Mouse (Mus musculus) lung, adult 18-20 months (tissue): ENCODE measurements around the gene Antxr2.

Experiments used
- DNase-seq, 2 experiments: peaks; one replicate each; pipeline ENCODE4 v3.0.0; 2022; ENCODE audit warnings: mixed read lengths in 2 of 2

Gene Antxr2

DNA sequence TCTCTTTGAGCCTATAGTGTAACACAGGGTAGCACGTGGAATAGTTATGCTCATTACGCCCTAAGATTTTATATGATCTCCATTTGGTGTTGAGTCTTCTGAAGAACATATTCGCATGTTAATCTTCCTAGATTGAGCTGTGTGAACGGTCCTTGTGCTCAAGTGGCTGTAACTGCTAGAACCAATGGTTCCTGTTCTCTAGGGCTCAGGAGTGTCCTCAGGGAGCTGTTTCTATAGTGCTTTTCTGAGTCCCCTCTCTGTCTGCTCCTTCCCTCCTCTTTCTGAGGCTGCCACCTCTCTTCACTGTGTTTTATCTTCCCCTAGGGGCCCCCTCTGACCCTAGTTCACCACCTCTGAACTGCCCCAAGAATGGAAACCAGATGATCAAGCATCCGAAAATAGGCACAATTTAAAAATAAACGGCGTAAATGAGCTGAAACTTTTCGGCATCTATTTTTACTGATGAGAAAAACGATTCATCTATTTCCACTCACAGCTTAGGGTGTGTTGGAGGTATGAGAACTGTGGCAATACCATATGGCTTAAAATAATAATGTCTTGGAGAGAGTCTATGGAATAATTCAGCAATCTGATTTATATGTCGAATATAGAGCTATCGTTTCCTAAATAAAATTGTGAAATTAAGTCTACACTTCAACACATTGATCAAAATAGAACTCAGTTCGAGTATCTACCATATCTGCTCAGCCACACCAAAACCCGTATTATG, 124.1 kb downstream of the Antxr2 start:
- DNase-seq: no peak

- no peak for DNase-seq
Measured at GRCm38 (mm10) chr5:97905856-97906255, 125.0 kb downstream of the Antxr2 start.

- no peak for DNase-seq
Measured at GRCm38 (mm10) chr5:97901096-97901495, 129.7 kb downstream of the Antxr2 start.

- no peak for DNase-seq
Measured at GRCm38 (mm10) chr5:97899321-97899720, 131.5 kb downstream of the Antxr2 start.

DNA sequence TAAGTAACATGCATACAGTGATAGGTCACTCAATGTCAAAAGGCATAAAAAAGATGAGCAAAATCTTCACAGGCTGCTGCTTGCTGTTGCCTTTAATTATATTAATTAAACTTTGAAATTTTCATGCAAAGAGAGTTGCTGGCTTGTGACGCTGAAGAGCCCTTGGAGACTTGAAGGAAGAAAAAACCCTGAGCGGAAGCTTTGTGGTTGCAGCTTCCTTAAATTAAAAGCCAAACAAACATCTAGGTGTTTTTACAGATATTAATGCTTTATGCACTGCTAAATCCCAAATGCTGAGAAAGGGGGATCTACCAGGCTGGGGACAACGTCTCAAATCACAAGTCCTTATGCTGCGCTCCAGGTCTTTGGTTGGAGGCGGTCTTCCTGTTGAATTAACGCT, 145.4 kb downstream of the Antxr2 start:
- DNase-seq: no peak

DNA sequence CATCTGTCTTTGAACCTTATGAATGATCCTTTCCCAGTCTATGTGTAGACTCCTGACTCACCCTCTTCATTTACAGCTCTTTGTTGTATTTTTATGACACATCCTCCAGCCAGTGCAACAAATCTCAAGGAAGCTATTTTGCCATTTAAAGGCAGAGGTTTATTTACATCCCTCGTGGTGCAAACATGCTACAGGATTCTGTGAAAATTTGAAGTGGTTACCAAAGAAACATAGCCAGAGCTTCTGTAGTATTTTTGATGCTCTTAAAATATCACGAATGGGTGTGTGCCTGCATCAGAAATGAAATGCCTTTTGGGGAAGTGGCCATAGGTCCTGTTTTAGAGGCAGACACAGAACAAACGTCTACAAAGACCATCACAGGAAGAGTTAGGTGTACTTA, 146.7 kb downstream of the Antxr2 start:
- DNase-seq: no peak

- no peak for DNase-seq
Measured at GRCm38 (mm10) chr5:97881421-97881820, 149.4 kb downstream of the Antxr2 start.

DNA sequence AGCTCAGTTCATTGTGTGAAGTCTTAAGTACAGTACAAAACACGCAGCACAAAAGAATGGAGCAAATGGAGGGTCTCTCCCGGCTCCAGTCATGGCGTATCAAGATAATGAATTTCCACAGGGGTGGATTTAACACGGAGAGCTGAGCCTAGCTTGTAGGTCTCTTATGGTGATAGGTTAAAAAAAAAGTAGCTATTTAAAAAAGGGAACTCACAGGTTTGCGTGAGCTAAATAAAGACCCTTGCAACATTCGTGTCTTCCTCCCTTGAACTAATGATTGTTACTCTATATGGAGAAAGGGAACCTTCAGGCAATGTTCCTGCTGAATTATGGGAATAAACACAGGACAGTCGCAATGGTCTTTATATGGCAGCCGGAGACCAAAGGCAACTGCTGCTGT, 150.7 kb downstream of the Antxr2 start:
- no peak for DNase-seq

GRCm38 (mm10) chr5:97878871-97879270, 152.0 kb downstream of the Antxr2 start:
- DNase-seq: no peak

DNA sequence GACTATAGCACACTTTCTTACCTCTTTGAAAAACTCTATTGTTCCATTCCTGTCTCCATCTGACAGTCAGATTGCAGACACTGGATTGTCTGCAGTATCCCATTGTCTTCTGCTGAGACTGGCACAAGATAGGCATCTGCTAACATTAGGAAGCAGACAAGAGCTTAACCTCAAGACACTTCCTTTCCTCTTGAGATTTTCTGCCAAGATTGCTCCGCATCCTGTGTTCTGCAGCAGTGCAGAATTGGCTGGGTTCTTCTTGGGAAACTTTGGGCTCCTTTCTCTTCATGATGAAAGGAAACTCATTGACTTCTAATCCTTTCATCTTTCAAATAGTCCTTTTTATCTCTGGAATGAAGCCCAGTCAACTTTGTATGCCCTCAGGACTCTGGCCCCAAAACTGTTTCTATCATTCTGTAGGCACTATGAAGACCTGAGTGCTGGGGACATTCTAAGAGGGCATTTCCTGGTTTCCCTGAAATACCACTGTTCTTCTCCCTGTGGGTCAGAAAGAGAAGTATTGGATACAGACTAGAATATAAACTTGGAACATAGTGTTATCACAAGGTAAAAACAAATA, 152.5 kb downstream of the Antxr2 start:
- peak in 1 of 2 experiments; percentile 35 for DNase-seq

- DNase-seq: no peak
Measured at GRCm38 (mm10) chr5:97876895-97877294, 153.9 kb downstream of the Antxr2 start.

DNA sequence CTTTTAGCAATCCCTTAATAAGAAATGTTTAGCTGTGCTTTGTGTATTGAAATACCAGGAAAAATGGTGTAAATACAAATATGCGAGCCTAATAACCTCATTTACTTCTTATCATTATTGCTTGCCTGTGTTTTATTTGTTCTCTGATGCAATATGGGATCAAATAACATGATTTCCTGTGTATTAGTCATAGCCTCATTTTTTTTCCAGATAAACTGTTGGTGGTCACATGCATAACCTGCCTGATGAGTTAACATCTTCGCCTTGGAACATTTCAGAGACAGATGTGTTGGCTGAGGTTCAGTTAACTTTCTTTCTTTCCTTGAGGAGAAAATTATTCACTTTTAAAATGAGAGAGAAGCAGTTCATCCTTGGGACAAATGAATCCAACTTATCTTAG, 162.9 kb downstream of the Antxr2 start:
- no peak for DNase-seq

DNA sequence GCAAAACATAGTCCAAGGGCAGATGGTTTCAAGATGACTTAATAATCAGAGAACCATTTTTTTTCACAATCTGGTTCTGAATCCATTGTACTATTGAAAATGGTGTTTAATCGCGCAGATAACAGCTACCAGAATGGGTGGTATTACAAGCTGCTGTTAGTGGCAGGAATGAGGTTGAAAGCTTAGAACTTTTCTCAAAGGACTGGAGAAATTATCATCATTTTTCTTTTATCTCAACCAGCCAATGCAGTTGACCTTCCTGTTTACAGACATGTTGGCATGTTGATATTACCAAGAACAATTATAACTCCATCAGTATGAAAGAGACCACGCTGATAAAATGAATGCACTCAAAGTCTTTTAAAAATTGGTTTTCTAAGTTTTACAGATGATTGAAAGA, 163.9 kb downstream of the Antxr2 start:
- DNase-seq: no peak

DNA sequence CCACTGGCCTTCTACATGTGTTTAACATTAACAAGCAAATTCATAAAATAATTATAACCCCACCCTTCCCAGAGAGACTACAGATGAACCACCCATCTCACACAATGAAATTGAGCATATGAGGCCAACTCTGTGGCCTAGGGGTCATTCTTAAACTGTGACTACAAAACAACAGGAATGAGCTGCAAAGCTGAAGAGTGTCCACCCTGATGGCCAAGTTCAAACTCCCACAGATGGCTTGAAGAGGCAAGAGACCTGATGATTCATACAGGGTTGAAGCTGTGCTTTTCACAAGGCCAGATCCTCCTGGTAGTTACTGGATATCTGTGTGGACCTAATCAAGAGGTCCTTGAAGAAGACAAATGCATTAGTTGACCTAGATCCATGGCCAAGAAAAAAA, 173.7 kb downstream of the Antxr2 start:
- no peak for DNase-seq

GRCm38 (mm10) chr5:97851981-97852748, 178.7 kb downstream of the Antxr2 start:
- no peak for DNase-seq

GRCm38 (mm10) chr5:97847204-97847895, 183.5 kb downstream of the Antxr2 start:
- peak in 1 of 2 experiments; percentile 10 for DNase-seq

DNA sequence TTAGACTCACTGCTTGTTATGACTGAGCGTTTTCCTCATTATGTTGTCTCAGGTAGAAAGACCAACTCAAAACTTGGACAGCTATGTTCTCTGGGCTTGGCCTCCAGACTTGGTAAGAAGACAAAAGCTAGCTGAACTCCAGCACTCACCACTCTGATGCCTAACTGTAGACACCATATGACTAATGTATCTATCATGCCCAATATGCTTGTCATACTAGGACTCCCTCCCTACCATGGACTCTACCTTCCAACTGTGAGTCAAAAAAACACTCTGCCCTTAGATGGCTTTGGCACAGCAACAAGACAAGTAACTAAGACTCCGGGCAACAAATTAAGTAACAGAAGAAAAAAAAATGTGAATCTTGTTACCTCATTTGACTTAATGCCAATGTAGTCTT, 184.3 kb downstream of the Antxr2 start:
- DNase-seq: no peak

GRCm38 (mm10) chr5:97842016-97842415, 188.8 kb downstream of the Antxr2 start:
- no peak for DNase-seq

GRCm38 (mm10) chr5:97839924-97840279, 190.9 kb downstream of the Antxr2 start:
- no peak for DNase-seq

DNA sequence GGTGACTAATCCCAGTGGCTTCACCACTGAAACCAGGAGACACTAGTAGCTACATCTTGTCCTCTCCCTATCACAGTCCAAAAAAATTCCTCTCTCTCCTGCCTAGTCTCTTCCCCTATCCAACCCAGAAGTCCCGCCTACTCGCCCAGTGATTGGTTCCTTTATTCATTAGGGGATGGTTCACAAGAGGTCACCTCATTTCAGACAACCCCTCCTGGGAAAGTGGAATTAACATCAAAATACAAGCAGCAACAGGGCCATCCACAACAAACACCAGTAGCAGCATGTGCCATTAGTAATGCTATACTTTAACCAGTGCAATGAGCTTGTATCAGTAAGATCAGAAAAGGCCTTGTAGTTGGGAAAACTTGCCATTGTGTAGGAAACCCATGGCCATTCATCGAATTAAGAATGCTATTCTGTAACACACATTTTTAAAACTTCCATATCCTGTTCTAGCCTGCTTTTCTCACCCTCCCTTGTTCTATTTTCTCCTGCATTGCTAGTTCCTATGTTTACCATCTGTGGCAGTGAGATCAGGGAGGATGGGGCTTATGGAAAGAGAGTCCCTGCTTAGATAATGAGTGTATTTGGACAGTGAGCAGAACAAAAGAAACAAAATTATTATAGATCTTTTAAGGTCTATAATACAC, 191.4 kb downstream of the Antxr2 start:
- no peak for DNase-seq

DNA sequence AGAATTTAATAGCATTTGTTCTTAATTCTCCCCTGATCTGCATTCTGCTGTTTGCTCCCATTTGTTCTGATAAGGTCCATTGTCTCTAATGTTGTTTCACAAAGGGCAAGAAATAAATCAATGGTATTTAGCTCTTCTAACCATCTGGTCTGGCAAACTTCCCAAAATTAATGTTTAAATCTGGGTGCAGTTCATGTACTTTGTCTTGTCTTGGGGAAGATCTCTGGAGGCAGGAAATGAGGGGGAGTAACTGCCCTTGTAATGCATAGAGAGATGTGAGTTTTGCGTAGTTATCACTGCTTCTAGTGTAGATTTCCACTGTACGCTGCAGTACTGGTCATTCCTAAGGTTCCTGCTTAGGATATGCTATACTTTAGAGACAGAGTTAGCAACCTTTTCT, 193.5 kb downstream of the Antxr2 start:
- no peak for DNase-seq

DNA sequence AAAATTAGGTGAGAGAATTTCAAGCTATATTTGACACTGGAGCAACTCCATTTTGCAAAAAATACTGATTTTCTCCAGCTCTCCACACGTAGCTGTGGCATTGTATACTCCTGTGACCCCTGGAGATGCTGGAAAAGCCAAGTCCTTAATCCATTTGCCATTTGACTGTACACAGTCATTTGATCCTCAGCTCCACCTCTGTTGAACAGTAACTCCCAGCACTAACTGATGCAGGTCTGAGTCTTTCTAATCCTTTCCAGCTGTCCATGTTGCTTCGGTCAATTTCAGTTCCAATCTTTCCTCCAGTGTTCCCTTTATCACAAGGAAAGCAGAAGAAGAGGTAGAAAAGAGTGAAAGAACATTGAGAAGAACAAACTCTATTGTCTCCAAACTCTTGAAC, 195.4 kb downstream of the Antxr2 start:
- DNase-seq: no peak

- peak; percentile 70 to 76 for DNase-seq
Measured at GRCm38 (mm10) chr5:97834770-97835169, 196.1 kb downstream of the Antxr2 start.
